Mouse (Mus musculus): ENCODE measurements around the gene Prrg2. TPM values are rescaled to one million over a fixed set of nuclear protein-coding genes. Genes with fewer than 3 reads are reported as not detected.
"Not testable (repeated sequence)": the region's sequence is repeated elsewhere in the genome, so short reads cannot be mapped to it uniquely, and the experiment has no call there.

Gene Prrg2
- polyA plus RNA-seq, 1 experiment from 2014 or later, result 8.5 TPM

DNA sequence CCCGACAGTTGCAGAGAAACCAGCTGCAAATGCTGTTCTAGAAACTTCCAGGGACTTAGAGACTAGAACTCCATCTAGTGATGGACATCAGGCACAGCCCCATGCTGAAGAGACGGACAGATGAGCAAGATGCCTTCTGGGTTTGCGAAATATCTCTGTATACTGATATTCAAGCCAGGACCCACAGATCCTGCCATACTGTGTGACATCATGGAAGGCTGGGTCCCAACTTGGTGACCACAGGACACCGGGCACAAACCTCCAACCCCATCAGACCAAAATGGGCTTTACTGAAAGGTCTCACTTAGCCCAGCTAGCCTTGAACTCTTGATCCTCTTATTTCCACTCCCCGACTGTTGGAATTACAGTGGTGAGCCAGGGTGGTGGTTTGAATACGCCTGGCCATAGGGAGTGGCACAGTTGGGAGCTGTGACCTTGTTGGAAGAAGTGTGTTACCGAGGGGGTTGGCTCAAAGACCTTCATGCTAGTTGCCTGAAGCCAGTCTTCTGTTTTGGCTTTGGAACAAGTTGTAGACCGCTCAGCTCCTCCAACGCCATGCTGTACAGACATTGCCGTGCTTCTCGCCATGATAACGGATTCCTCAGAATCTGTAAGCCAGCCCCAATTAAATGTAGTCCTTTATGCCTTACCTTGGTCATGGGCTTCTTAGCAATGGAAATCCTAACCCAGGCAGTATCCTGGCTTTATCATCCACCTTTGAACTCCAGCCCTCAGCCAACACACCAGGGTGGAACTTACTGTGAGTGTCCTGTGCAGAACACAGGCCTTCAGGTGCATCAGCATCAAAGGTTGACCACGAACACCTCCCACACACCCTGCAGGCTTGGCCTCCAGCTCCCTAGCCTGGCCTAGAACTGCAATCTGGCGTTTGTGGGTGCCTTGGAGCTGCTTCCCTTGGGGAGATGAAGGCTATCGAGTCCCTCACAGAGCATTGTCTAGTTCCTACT, 37.9 kb downstream of the Prrg2 start:
- H3K27ac ChIP-seq, result no peak overlapping the region
- H3K9me3 ChIP-seq (replicated peaks), result no peaks in the 10 kb centered on the region
- WGBS (ENCODE audit: insufficient replicate concordance), result 68% methylated on average over 15 of the region's 15 CpGs
- no peak overlapping the region for H3K4me3 ChIP-seq
- no peak for ATAC-seq
- no peak overlapping the region for H3K9ac ChIP-seq
- no peak overlapping the region for H3K4me2 ChIP-seq
- H3K36me3 ChIP-seq, result peaks cover 28% of the 10 kb centered on the region
- H3K4me1 ChIP-seq, result no peaks in the 10 kb centered on the region; the same call in 1 of the 2 replicates
- H3K27me3 ChIP-seq (replicated peaks), result peaks cover 18% of the 10 kb centered on the region

DNA sequence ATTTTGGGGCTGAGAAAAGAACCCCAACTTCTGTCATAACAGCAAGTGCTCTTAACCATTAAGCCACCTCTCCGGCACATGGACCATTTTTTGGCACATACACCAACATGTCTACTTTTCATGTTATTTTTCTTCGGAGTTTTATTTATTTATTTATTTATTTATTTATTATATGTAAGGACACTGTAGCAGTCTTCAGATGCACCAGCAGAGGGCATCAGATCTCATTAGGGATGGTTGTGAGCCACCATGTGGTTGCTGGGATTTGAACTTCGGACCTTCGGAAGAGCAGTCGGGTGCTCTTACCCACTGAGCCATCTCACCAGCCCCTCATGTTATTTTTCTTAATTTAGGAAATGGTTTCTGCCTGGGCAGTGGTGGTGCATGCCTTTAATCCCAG, 38.8 kb downstream of the Prrg2 start:
- ATAC-seq, result not testable (repeated sequence)

DNA sequence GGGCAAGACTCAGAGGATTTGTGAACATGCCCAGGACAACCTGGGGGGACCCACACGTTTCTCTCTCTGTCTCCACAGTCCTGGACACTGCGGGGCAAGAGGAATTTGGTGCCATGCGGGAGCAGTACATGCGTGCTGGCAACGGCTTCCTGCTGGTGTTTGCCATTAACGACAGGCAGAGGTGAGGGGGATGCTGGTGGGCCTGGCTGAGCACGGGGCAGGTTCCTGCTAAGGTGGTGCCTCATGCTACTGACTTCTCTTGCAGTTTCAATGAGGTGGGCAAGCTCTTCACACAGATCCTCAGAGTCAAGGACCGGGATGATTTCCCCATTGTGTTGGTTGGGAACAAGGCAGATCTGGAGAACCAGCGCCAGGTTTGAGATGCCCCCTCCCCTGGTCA, 42.3 kb downstream of the Prrg2 start:
- ATAC-seq, result no peak
- Histone ChIP-seq H3K9ac (no peak overlapping the region), H3K9me3 (replicated peaks) (no peaks in the 10 kb centered on the region), H3K36me3 (no peaks in the 10 kb centered on the region), H3K4me2 (no peak overlapping the region), H3K4me1 (peaks cover 24% of the 10 kb centered on the region), H3K27me3 (replicated peaks) (peaks cover 36% of the 10 kb centered on the region), H3K4me3 (no peak overlapping the region), H3K27ac (no peak overlapping the region)
- WGBS (ENCODE audit: insufficient replicate concordance), result 58% methylated on average over 9 of the region's 9 CpGs

More for the DNA sequence above, 38.8 kb downstream of the Prrg2 start:
- not testable (repeated sequence) for H3K4me3 ChIP-seq; H3K4me2 ChIP-seq; H3K27ac ChIP-seq; H3K9ac ChIP-seq; H3K4me1 ChIP-seq; H3K9me3 ChIP-seq (replicated peaks)
- WGBS (ENCODE audit: insufficient replicate concordance), result 62% methylated on average over 5 of the region's 5 CpGs
- peaks cover 19% of the 10 kb centered on the region for H3K36me3 ChIP-seq
- peaks cover 27% of the 10 kb centered on the region for H3K27me3 ChIP-seq (replicated peaks)

DNA sequence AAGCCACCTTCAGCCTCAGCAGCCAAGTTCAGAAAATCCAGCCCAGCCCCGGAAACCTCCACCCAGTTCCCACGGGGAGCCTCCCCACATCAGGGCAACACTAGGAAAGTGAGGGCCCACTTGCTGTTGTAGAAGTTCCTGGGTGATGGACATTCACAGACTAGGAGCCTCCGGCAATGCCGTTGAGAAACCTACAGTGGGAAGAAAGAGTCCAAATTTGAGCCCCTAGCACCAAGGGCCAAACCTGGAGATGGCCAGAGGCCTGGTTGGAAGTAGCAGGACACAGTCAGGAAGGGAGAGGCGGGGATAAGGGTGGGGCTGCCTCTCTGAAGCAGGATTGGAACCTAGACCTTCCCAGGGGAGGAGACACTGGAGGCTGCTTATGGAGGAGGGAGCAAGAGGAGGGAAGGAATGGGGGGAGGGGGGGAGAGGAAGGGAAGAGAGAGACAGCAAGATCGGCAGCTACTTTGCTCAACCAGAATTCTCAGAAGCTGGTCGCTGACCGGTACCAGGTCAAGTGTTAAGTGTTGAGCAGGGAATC, 43.4 kb downstream of the Prrg2 start:
- Histone ChIP-seq H3K4me3 (peak overlapping the region; percentile 93; the same call in 1 of the 2 replicates), H3K27ac (0 out of 2 replicates have a peak overlapping the region, but pooled peaks have one; percentile 13), H3K36me3 (no peaks in the 10 kb centered on the region; the same call in 1 of the 2 replicates), H3K9me3 (replicated peaks) (no peaks in the 10 kb centered on the region), H3K9ac (no peak overlapping the region), H3K4me1 (peaks cover 35% of the 10 kb centered on the region), H3K27me3 (replicated peaks) (peaks cover 36% of the 10 kb centered on the region), H3K4me2 (peak overlapping the region; percentile 98)
- WGBS (ENCODE audit: insufficient replicate concordance), result 18% methylated on average over 8 of the region's 8 CpGs
- ATAC-seq, result no peak

DNA sequence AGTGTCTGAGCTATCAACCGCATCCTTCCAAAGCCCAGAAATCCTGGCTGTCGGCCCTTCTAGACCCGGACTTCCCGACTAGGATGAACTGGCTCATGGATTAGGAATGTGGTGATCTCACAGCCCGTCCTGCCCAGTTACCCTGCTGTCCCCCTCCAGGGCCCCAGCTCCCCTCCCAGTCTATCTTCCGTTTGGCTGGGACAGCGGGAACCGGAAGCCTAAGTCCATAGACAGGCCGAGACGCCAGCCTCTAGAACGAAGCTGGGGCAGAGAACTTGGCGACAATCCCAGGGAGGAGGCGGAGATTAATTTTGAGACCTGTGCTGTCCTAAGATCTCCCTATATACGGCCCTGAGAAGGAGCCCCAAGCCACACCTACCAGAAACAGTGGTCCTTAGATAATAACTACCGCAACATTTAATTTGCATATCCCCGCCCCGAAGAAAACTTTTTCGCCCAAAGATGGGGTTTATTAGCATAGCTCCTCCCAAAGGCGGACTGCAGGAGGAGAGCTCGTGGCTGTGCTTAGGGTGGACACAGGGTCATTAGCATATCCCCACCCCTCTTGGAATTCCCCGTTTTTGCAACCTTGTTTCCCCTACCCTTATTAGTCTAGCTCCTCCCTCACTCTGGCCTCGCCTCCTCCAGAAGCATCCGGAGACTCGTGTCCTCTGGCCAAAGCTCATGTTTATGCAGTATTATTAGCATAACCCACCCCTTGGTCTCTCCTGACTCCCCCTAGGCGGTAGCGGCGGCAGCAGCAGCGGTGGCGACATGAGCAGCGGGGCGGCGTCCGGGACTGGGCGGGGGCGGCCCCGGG, 45.0 kb downstream of the Prrg2 start, which contains the start of gene Rras:
TSS of gene Rras (plus strand) at position 720 of the 820 bp plus-strand sequence.
- WGBS (ENCODE audit: insufficient replicate concordance), result under 1% methylated on average over 36 of the region's 36 CpGs
- peaks cover 15% of the 10 kb centered on the region for H3K36me3 ChIP-seq
- H3K27ac ChIP-seq, result peak within 1 kb of the TSS; percentile 92
- H3K9me3 ChIP-seq (replicated peaks), result no peaks in the 10 kb centered on the region
- H3K4me3 ChIP-seq, result peak within 1 kb of the TSS; percentile 93
- H3K4me1 ChIP-seq, result peaks cover 52% of the 10 kb centered on the region
- H3K27me3 ChIP-seq (replicated peaks), result peaks cover 36% of the 10 kb centered on the region
- peak within 1 kb of the TSS; percentile 96 for H3K9ac ChIP-seq
- H3K4me2 ChIP-seq, result peak within 1 kb of the TSS; percentile 98
- peak; percentile 88 for ATAC-seq

DNA sequence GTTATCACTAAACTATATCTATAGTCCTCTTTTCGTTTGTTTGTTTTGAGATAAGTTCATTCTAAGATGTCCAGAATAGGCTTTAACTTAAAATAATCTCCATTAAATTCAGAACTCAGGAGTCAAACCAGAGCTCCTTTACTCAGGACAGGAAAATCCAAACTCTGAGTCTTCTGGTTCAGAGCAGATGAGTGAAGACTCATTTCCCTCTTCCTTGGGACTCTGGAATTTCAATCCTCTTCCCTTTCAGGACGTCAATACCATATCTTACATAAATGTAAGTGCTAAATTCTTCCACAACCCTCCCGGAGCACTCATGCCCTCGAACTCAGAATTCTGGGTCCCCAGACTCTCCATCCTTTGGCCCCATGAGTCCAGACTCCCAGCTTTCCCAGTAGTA, 45.7 kb downstream of the Prrg2 start:
- peak overlapping the region; percentile 98 for H3K4me2 ChIP-seq
- peaks cover 22% of the 10 kb centered on the region for H3K36me3 ChIP-seq
- peak overlapping the region; percentile 93 for H3K4me3 ChIP-seq
- 2% methylated on average over 4 of the region's 4 CpGs for WGBS (ENCODE audit: insufficient replicate concordance)
- peak overlapping the region; percentile 92 for H3K27ac ChIP-seq
- no peaks in the 10 kb centered on the region for H3K9me3 ChIP-seq (replicated peaks)
- no peak for ATAC-seq
- peak overlapping the region; percentile 96 for H3K9ac ChIP-seq
- peaks cover 53% of the 10 kb centered on the region for H3K4me1 ChIP-seq
- H3K27me3 ChIP-seq (replicated peaks), result peaks cover 36% of the 10 kb centered on the region

DNA sequence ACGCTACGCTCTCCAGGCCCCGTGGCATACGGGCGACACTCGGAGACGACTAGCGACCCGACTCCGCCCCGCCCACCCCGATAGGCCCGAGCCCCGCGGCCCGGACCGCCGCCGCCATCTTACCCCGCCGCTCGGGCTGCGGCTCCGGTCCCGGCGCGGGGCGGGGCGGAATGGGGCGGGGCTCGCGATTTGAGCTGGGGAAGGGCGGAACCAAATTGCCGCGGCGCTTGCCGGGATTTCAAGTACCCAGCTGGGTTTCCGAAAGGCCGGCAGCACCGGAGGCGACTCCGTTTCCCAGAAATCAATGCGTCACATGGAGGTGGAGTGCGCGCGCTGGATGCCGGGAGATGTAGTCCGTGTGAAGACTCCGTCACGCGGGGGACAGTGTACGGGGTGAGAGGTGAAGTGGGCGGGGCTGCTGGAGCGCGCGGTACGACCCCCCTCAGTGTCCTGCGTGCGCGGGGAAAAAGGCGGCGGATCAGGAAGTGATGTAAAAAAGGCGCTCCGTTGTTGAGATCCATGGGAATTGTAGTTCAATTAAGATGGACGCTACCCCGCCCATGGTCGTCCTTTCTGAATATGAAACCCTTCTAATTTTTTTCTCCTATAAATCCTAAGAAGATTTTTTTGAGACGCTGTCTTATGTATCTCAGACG, 46.4 kb downstream of the Prrg2 start, which contains the start of gene Scaf1:
TSS of gene Scaf1 (minus strand) at position 407 of the 656 bp plus-strand sequence.
- ATAC-seq, result peak; percentile 82
- H3K4me3 ChIP-seq, result peak within 1 kb of the TSS; percentile 93
- H3K9ac ChIP-seq, result peak within 1 kb of the TSS; percentile 96
- H3K27me3 ChIP-seq (replicated peaks), result peaks cover 33% of the 10 kb centered on the region
- peak within 1 kb of the TSS; percentile 92 for H3K27ac ChIP-seq
- WGBS (ENCODE audit: insufficient replicate concordance), result 1% methylated on average over 69 of the region's 69 CpGs
- H3K36me3 ChIP-seq, result peaks cover 29% of the 10 kb centered on the region
- peaks cover 53% of the 10 kb centered on the region for H3K4me1 ChIP-seq
- no peaks in the 10 kb centered on the region for H3K9me3 ChIP-seq (replicated peaks)
- peak within 1 kb of the TSS; percentile 98 for H3K4me2 ChIP-seq

DNA sequence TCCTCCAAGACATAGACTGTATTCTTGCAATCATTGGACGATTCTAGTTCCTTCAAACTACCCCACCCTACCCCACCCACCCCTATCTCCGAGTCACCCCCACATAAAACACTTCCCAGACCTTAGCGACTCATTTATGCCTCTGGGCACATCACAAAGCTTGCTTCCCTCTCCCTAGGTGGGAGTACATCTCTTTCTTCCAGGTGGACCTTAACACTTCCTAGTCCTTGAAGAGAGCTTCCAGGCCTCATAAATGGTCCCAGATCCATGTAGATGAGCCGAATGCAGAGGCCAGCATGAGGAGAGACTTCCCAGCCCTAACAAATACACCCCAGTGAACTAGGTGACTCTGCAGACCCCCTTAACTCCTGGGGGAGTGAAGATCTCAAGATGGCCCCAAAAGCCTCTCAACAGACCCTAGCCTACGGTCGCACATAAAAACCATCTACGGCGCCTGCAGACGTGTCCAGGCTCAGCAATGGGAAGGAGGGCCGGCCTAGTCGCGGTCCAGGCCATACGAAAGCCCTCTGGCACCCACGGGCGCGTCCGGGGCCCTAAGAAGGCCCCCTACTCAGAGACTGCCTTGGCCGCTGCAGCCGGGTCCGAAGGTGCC, 47.0 kb downstream of the Prrg2 start:
- peak overlapping the region; percentile 96 for H3K9ac ChIP-seq
- H3K9me3 ChIP-seq (replicated peaks), result no peaks in the 10 kb centered on the region
- peak overlapping the region; percentile 92 for H3K27ac ChIP-seq
- H3K27me3 ChIP-seq (replicated peaks), result peaks cover 26% of the 10 kb centered on the region
- peak overlapping the region; percentile 98 for H3K4me2 ChIP-seq
- no peak for ATAC-seq
- H3K4me3 ChIP-seq, result peak overlapping the region; percentile 93
- H3K4me1 ChIP-seq, result peaks cover 53% of the 10 kb centered on the region
- under 1% methylated on average over 20 of the region's 20 CpGs for WGBS (ENCODE audit: insufficient replicate concordance)
- H3K36me3 ChIP-seq, result peaks cover 35% of the 10 kb centered on the region

DNA sequence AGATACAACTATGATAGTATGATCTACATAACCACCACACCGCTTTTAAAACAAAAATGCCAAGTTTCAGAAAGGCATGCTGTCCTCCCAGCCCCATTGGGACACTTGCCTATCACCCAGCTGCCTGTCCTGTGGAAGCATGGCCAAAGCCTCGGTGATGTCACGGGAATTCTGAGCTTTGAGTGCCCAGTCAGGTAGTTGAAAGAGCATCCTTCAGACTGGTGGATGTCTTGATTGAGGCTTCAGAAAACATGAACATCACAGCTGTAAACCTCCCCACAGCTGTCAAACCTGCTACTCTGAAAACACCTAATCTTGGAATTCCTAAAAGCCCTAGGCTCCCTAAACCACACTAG, 48.4 kb downstream of the Prrg2 start:
- Histone ChIP-seq H3K4me2 (peak overlapping the region; percentile 98; the same call in 1 of the 2 replicates), H3K4me1 (peaks cover 50% of the 10 kb centered on the region), H3K27me3 (replicated peaks) (peaks cover 13% of the 10 kb centered on the region), H3K9me3 (replicated peaks) (no peaks in the 10 kb centered on the region), H3K4me3 (no peak overlapping the region), H3K9ac (no peak overlapping the region), H3K36me3 (peaks cover 49% of the 10 kb centered on the region), H3K27ac (peak overlapping the region; percentile 92; the same call in 1 of the 2 replicates)
- WGBS (ENCODE audit: insufficient replicate concordance), result 95% methylated on average over 3 of the region's 3 CpGs
- no peak for ATAC-seq

DNA sequence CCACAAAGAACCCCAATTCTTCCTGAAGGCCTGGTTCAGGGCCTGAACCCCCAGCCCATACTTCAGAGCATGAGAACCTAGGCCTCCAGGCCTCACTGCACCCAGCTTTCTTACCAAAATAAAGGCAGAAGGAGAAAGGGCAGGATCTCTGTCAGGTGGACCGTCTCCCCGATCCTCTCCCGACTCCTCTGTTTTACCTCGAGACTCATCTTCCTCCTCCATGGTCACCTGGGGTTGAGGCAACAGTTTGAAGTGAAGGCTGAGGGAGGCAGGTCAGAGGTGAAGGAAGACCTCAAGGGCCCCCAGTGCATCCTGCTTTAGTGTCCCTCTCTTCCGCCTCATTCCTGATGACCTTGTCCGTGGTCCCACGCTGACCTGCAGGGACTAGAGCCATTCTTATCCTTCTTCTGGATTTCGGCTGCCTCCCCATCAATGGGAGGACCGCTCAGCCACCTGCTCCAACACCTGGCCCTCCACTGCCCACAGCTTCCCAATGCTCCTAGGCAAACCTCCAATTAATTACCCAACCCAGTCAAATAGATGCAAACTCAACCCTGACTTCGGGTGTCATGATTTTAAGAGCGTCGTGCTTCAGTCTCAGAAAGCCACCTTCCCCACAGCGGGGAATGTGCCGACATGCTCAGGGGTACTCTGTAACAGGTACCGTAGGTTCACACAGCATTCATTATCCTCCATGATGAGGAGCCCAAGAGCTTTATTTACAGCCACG, 48.9 kb downstream of the Prrg2 start:
- peak overlapping the region; percentile 49 for H3K9ac ChIP-seq
- peaks cover 7% of the 10 kb centered on the region for H3K27me3 ChIP-seq (replicated peaks)
- peak overlapping the region; percentile 31 for H3K4me2 ChIP-seq
- 89% methylated on average over 16 of the region's 16 CpGs for WGBS (ENCODE audit: insufficient replicate concordance)
- H3K4me1 ChIP-seq, result peaks cover 44% of the 10 kb centered on the region
- no peak for ATAC-seq
- no peak overlapping the region for H3K4me3 ChIP-seq
- peaks cover 54% of the 10 kb centered on the region for H3K36me3 ChIP-seq
- H3K27ac ChIP-seq, result peak overlapping the region; percentile 60
- no peaks in the 10 kb centered on the region for H3K9me3 ChIP-seq (replicated peaks)
